Mouse (Mus musculus) embryonic fibroblast, embryonic 13.5 days (primary cell): ENCODE measurements around the gene Serpina3f. TPM values are rescaled to one million over a fixed set of nuclear protein-coding genes. Genes with fewer than 3 reads are reported as not detected.

Source experiments
- H3K27ac ChIP-seq: 2 replicates; pipeline ENCODE4 v1.5.1; 2012; ENCODE audit warnings: low read length, control low read depth, inconsistent platforms; ENCODE audit not compliant: insufficient read depth
- H3K4me1 ChIP-seq: 2 replicates; pipeline ENCODE4 v1.6.1; 2011; ENCODE audit warnings: low read length; ENCODE audit not compliant: control insufficient read depth, insufficient read depth
- H3K4me3 ChIP-seq: 2 replicates; pipeline ENCODE4 v1.5.1; 2011; ENCODE audit warnings: mild to moderate bottlenecking, control low read depth, low read length; ENCODE audit not compliant: insufficient read depth
- CTCF ChIP-seq: IDR thresholded peaks from 2 replicates; pipeline ENCODE4 v1.5.1; 2011; ENCODE audit warnings: mild to moderate bottlenecking, control low read depth, low read length, moderate library complexity, borderline replicate concordance; ENCODE audit not compliant: insufficient read depth
- POLR2A ChIP-seq: IDR thresholded peaks from 2 replicates; pipeline ENCODE4 v1.6.1; 2011; ENCODE audit warnings: low read depth, mild to moderate bottlenecking, control low read depth, low read length, moderate library complexity
- polyA plus RNA-seq: library from polyadenylated mRNA; stranded (reverse); fragments of >200 nt; gene quantifications from 2 replicates; pipeline ENCODE4 v1.2.4, GENCODE M21; 2011; ENCODE audit warnings: low read depth; ENCODE audit not compliant: missing spikeins, insufficient read length

The Serpina3f gene
- polyA plus RNA-seq, result 0.33 and 0.74 TPM in 2 replicates

DNA sequence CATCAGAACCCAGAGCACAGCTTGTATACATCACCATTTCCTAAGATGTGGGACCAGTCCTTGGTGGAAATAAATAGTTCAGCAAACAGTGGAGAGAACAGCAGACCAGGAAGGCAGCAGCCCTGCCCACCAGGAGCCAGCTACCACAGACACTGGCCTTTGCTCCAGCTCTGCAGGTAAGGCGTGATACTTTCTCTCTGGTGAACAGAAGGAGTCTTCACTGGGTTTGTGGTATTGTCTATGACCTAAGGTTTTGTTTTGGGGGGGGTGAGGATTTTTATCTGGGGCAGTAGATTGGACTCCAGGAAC, at the start of gene Serpina3f:
Gene Serpina3f, plus strand, starts transcription at position 100 of the 309 bp plus-strand sequence.
- Histone ChIP-seq H3K4me3 (no peak within 1 kb of the TSS), H3K4me1 (no peaks in the 10 kb centered on the region)
- TF ChIP-seq CTCF, result no peak
- no peak for TF ChIP-seq POLR2A

DNA sequence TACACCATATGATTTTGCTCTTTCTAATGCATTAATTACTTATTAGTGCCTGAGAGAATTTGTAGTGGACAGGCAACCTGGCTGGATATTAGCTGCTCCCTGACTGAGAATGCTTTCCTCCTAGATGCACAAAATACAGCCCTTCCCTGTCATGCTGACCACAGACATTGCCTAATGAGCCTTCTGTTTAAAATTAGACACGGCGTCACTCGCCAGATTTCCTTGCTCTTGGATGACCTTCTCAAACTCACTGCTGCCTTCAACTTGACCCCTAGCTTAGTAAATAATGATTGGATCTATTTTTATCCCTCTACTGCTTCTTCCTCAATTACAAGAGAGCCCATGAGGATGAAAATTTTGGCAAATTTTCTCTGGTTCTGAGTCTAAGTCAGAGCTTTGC, 39.6 kb upstream of the Serpina3f start:
- H3K4me3 ChIP-seq, result no peak overlapping the region
- TF ChIP-seq POLR2A, result no peak
- H3K4me1 ChIP-seq, result no peaks in the 10 kb centered on the region
- H3K27ac ChIP-seq, result no peak overlapping the region

More for the DNA sequence above, at the start of gene Serpina3f:
- H3K27ac ChIP-seq, result no peak within 1 kb of the TSS

GRCm38 (mm10) chr12:104175636-104176035, 38.7 kb upstream of the Serpina3f start:
- no peaks in the 10 kb centered on the region for H3K4me1 ChIP-seq
- no peak overlapping the region for H3K4me3 ChIP-seq
- no peak overlapping the region for H3K27ac ChIP-seq

GRCm38 (mm10) chr12:104178577-104178976, 35.8 kb upstream of the Serpina3f start:
- no peak for TF ChIP-seq POLR2A
- no peak for TF ChIP-seq CTCF
- H3K27ac ChIP-seq, result no peak overlapping the region
- no peaks in the 10 kb centered on the region for H3K4me1 ChIP-seq
- no peak overlapping the region for H3K4me3 ChIP-seq

More at GRCm38 (mm10) chr12:104175636-104176035, 38.7 kb upstream of the Serpina3f start:
- TF ChIP-seq POLR2A (no peak), CTCF (no peak)

DNA sequence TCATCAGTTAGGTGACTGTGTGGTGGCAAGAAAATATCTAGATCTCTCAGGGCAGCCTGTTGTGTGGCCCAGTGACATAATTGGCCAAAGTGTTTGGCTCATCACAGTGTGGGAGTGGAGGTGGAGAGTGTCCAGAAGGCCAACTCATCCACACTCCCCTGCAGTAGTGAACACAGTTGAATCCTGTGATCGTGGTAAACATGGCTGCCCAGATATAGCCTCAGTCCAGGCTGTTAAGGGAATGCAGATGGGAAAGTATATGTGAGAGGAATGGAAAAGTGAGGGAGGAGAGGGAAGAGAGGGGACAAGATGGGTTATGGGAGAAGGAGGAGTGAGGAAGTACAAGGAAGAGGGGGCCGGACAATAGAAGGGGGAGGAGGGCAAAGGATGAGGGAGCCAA, 35.4 kb upstream of the Serpina3f start:
- H3K4me3 ChIP-seq, result no peak overlapping the region
- no peak for TF ChIP-seq CTCF
- no peak for TF ChIP-seq POLR2A
- H3K4me1 ChIP-seq, result no peaks in the 10 kb centered on the region
- no peak overlapping the region for H3K27ac ChIP-seq

DNA sequence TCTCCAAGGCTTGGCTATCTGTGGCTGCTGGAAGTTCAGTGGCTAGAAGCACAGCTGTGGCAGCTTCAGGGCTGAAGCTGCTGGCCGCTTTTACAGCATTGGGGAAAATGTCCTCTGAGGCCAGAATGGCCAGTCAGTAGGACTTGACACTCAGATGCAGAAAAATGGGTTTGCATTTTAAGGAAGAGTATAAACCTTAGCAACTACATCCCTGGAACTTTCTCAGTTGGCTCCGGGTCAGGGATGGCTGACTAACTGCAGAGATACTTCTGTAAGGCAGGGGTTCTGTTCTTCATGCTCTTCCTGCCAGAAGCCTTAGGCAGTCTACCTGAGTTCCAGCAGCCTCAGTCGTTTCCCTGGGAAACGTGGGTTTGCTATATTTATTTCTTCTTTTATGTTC, 29.3 kb upstream of the Serpina3f start:
- Histone ChIP-seq H3K4me3 (no peak overlapping the region), H3K4me1 (peaks cover 8% of the 10 kb centered on the region), H3K27ac (no peak overlapping the region)
- TF ChIP-seq CTCF (no peak), POLR2A (no peak)

GRCm38 (mm10) chr12:104186041-104186581, 28.2 kb upstream of the Serpina3f start:
- H3K4me3 ChIP-seq, result no peak overlapping the region
- peaks cover 10% of the 10 kb centered on the region for H3K4me1 ChIP-seq
- peak overlapping the region; percentile 80 for H3K27ac ChIP-seq
- no peak for TF ChIP-seq CTCF
- no peak for TF ChIP-seq POLR2A

DNA sequence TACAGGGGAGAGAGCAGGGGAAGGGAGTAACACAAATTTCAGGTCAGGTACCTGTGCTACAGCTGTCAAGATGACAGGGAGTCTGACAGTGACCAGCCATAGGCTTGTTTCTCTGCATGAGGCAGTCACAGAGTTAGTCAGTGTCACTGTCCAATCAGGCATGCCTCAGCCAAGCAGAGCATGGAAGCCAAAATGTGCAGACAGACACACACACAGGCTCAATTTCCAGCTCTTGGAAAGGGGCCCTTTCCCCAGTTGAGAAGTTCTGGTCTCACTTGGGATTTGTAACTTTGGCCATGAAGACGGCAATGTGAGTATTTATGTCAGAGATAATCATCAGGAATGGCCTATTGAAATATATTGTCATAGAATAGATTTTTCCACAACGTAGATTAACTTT, 25.1 kb upstream of the Serpina3f start:
- no peak for TF ChIP-seq CTCF
- TF ChIP-seq POLR2A, result no peak
- no peak overlapping the region for H3K27ac ChIP-seq
- H3K4me1 ChIP-seq, result peaks cover 11% of the 10 kb centered on the region
- H3K4me3 ChIP-seq, result no peak overlapping the region

DNA sequence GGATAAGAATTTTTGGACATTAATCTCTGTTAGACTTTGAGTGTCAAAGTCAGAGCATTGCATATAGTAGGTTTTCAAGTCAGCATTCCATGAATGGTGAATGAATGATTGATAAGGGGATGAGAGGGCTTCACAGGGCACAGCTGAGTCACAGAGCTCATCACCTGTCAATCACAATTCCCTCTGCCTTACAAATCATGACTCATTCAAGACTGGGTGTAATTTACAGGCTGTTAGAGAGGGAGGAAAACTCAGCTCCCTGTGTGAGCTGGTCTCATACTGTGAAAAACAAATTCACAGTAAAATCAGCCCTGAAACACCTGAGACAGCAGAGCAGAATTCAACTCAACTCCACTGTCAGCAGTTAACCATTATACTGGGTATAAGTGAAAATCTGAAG, 23.5 kb upstream of the Serpina3f start:
- H3K4me3 ChIP-seq, result no peak overlapping the region
- H3K27ac ChIP-seq, result no peak overlapping the region
- peaks cover 9% of the 10 kb centered on the region for H3K4me1 ChIP-seq
- TF ChIP-seq POLR2A (no peak), CTCF (no peak)

DNA sequence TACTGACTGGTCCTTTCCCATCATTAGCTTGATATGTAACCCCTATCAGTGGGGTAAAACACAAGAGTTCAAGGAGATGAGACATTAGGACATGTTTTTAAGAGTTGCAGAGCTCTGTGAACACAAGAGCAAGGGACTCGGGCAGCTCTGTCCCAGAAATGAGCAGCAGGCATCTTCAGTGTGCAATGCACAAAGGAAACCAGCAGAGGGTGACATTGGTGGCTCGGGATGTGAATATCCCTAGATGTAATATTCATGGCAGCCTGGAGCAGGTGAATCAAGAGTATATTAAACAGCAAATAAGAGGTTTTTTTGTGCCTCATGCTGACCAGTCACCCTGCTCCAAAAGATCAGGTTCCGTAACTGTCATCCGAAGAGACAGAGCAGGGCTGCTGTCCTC, 5.2 kb upstream of the Serpina3f start:
- Histone ChIP-seq H3K4me1 (no peaks in the 10 kb centered on the region), H3K4me3 (no peak overlapping the region), H3K27ac (no peak overlapping the region)
- TF ChIP-seq POLR2A (no peak), CTCF (no peak)

- TF ChIP-seq CTCF, result no peak
- no peak for TF ChIP-seq POLR2A
- Histone ChIP-seq H3K27ac (no peak overlapping the region), H3K4me3 (no peak overlapping the region), H3K4me1 (no peaks in the 10 kb centered on the region)
Measured at GRCm38 (mm10) chr12:104209802-104210201, 4.5 kb upstream of the Serpina3f start.
